Mouse (Mus musculus) midbrain, embryonic 12.5 days (tissue): Measurements from ENCODE around the gene AB124611. TPM values are rescaled to one million over a fixed set of nuclear protein-coding genes. Genes with fewer than 3 reads are reported as not detected.
"Not testable (repeated sequence)": the region's sequence is repeated elsewhere in the genome, so short reads cannot be mapped to it uniquely, and the experiment has no call there.

Experiments
- ATAC-seq: fragments of 200-750 bp; cut with Nextera tagmentation; 2 replicates; pipeline ENCODE4 v1.8.0; 2017; ENCODE audit warnings: low read depth, moderate TSS enrichment, moderate library complexity; ENCODE audit not compliant: low FRiP score
- H3K27ac ChIP-seq: fragments of 300-500 bp; sonication (generic); replicated peaks from 2 replicates; pipeline ENCODE4 v1.5.1; 2016; ENCODE audit warnings: mild to moderate bottlenecking
- H3K27me3 ChIP-seq: fragments of 300-500 bp; sonication (generic); 2 replicates; pipeline ENCODE4 v1.6.1; 2016; ENCODE audit warnings: mild to moderate bottlenecking
- H3K36me3 ChIP-seq: fragments of 300-500 bp; sonication (generic); 2 replicates; pipeline ENCODE4 v1.6.1; 2016
- H3K4me1 ChIP-seq: fragments of 300-500 bp; sonication (generic); 2 replicates; pipeline ENCODE4 v1.6.1; 2016
- H3K4me2 ChIP-seq: fragments of 300-500 bp; sonication (generic); replicated peaks from 2 replicates; pipeline ENCODE4 v1.6.1; 2016; ENCODE audit warnings: mild to moderate bottlenecking, moderate library complexity
- H3K4me3 ChIP-seq: fragments of 300-500 bp; sonication (generic); 2 replicates; pipeline ENCODE4 v1.5.1; 2016; ENCODE audit warnings: mild to moderate bottlenecking
- H3K9ac ChIP-seq: fragments of 300-500 bp; sonication (generic); replicated peaks from 2 replicates; pipeline ENCODE4 v1.6.1; 2016; ENCODE audit warnings: mild to moderate bottlenecking, moderate library complexity
- H3K9me3 ChIP-seq: fragments of 300-500 bp; sonication (generic); 2 replicates; pipeline ENCODE4 v1.6.1; 2016; ENCODE audit warnings: mild to moderate bottlenecking
- WGBS: fragments of 180-500 bp; shearing (Covaris S2); methylation state at CpG from one replicate; pipeline ENCODE4 v1.1.7; 2016; 5-methylcytosine and 5-hydroxymethylcytosine counted together
- polyA plus RNA-seq: library from polyadenylated mRNA; unstranded; fragments of >200 nt; fragmentation: Nextera tagmentation; extraction: Ambion mirVana; gene quantifications from 2 replicates; pipeline ENCODE4 v1.2.1, GENCODE M21; 2016

The AB124611 gene
- polyA plus RNA-seq, result 5.9 and 7.0 TPM in 2 replicates

- Histone ChIP-seq H3K9ac (no peak within 1 kb of the TSS), H3K36me3 (peaks cover 11% of the 10 kb centered on the region; the same call in 1 of the 2 replicates)
- 72% methylated on average over 14 of the region's 14 CpGs for WGBS
Measured at GRCm38 (mm10) chr9:21525937-21526633, at the start of gene AB124611. Gene AB124611, plus strand, starts transcription at chr9:21526176.

GRCm38 (mm10) chr9:21477707-21478106 is 48.3 kb upstream of the AB124611 start:
- no peaks in the 10 kb centered on the region for H3K27me3 ChIP-seq
- no peak overlapping the region for H3K27ac ChIP-seq
- no peak overlapping the region for H3K4me3 ChIP-seq
- H3K4me1 ChIP-seq, result no peaks in the 10 kb centered on the region
- peaks cover 82% of the 10 kb centered on the region for H3K36me3 ChIP-seq
- H3K4me2 ChIP-seq, result no peak overlapping the region
- H3K9ac ChIP-seq, result no peak overlapping the region
- no peak for ATAC-seq
- no peaks in the 10 kb centered on the region for H3K9me3 ChIP-seq
- WGBS, result 95% methylated on average over 6 of the region's 6 CpGs

More at GRCm38 (mm10) chr9:21525937-21526633, at the start of gene AB124611:
- no peak for ATAC-seq
- Histone ChIP-seq H3K4me1 (no peaks in the 10 kb centered on the region), H3K9me3 (no peaks in the 10 kb centered on the region), H3K27ac (no peak within 1 kb of the TSS), H3K27me3 (no peaks in the 10 kb centered on the region), H3K4me3 (no peak within 1 kb of the TSS), H3K4me2 (no peak within 1 kb of the TSS)

- Histone ChIP-seq H3K36me3 (peaks cover 66% of the 10 kb centered on the region), H3K27me3 (no peaks in the 10 kb centered on the region)
- 92% methylated on average over 4 of the region's 4 CpGs for WGBS
Measured at GRCm38 (mm10) chr9:21484065-21484464, 41.9 kb upstream of the AB124611 start.

GRCm38 (mm10) chr9:21488246-21488645 is 37.7 kb upstream of the AB124611 start:
- not testable (repeated sequence) for H3K9ac ChIP-seq, H3K4me1 ChIP-seq, H3K4me2 ChIP-seq, H3K9me3 ChIP-seq, H3K27ac ChIP-seq, ATAC-seq, H3K4me3 ChIP-seq, H3K27me3 ChIP-seq
- H3K36me3 ChIP-seq, result peaks cover 55% of the 10 kb centered on the region
- 93% methylated on average over 1 of the region's 2 CpGs for WGBS

More at GRCm38 (mm10) chr9:21484065-21484464, 41.9 kb upstream of the AB124611 start:
- H3K9me3 ChIP-seq, result no peaks in the 10 kb centered on the region
- no peak overlapping the region for H3K9ac ChIP-seq
- H3K4me1 ChIP-seq, result no peaks in the 10 kb centered on the region
- H3K4me2 ChIP-seq, result no peak overlapping the region
- H3K4me3 ChIP-seq, result no peak overlapping the region
- no peak overlapping the region for H3K27ac ChIP-seq
- no peak for ATAC-seq

GRCm38 (mm10) chr9:21490696-21491095 is 35.3 kb upstream of the AB124611 start:
- Histone ChIP-seq H3K27ac (no peak overlapping the region), H3K9me3 (no peaks in the 10 kb centered on the region), H3K9ac (no peak overlapping the region), H3K4me2 (no peak overlapping the region), H3K36me3 (peaks cover 42% of the 10 kb centered on the region), H3K4me3 (no peak overlapping the region), H3K27me3 (no peaks in the 10 kb centered on the region), H3K4me1 (no peaks in the 10 kb centered on the region)
- ATAC-seq, result no peak
- WGBS, result 89% methylated on average over 9 of the region's 9 CpGs

GRCm38 (mm10) chr9:21493907-21494306 is 32.1 kb upstream of the AB124611 start:
- Histone ChIP-seq H3K4me3 (no peak overlapping the region), H3K9me3 (no peaks in the 10 kb centered on the region), H3K36me3 (peaks cover 24% of the 10 kb centered on the region; the same call in 1 of the 2 replicates), H3K9ac (no peak overlapping the region), H3K4me2 (no peak overlapping the region), H3K27ac (no peak overlapping the region), H3K27me3 (no peaks in the 10 kb centered on the region), H3K4me1 (no peaks in the 10 kb centered on the region)
- WGBS, result 55% methylated on average over 2 of the region's 2 CpGs
- no peak for ATAC-seq

- Histone ChIP-seq H3K4me2 (no peak overlapping the region), H3K27me3 (no peaks in the 10 kb centered on the region), H3K4me3 (no peak overlapping the region), H3K9me3 (no peaks in the 10 kb centered on the region), H3K9ac (no peak overlapping the region), H3K27ac (no peak overlapping the region), H3K4me1 (no peaks in the 10 kb centered on the region), H3K36me3 (peaks cover 26% of the 10 kb centered on the region)
- WGBS, result 84% methylated on average over 9 of the region's 9 CpGs
- no peak for ATAC-seq
Measured at GRCm38 (mm10) chr9:21494726-21495125, 31.2 kb upstream of the AB124611 start.

- H3K9ac ChIP-seq, result no peak overlapping the region
- no peak overlapping the region for H3K27ac ChIP-seq
- H3K36me3 ChIP-seq, result peaks cover 21% of the 10 kb centered on the region
- H3K4me2 ChIP-seq, result no peak overlapping the region
- no peak overlapping the region for H3K4me3 ChIP-seq
- no peaks in the 10 kb centered on the region for H3K9me3 ChIP-seq
- H3K4me1 ChIP-seq, result no peaks in the 10 kb centered on the region
- H3K27me3 ChIP-seq, result no peaks in the 10 kb centered on the region
- ATAC-seq, result no peak
- 82% methylated on average over 18 of the region's 19 CpGs for WGBS
Measured at GRCm38 (mm10) chr9:21496308-21497049, 29.5 kb upstream of the AB124611 start.

- Histone ChIP-seq H3K9ac (no peak overlapping the region), H3K27ac (no peak overlapping the region)
Measured at GRCm38 (mm10) chr9:21497050-21497542, 28.9 kb upstream of the AB124611 start.

GRCm38 (mm10) chr9:21497664-21498063 is 28.3 kb upstream of the AB124611 start:
- H3K36me3 ChIP-seq, result peaks cover 21% of the 10 kb centered on the region
- WGBS, result 95% methylated on average over 2 of the region's 2 CpGs
- no peak overlapping the region for H3K4me3 ChIP-seq
- H3K9ac ChIP-seq, result no peak overlapping the region
- no peaks in the 10 kb centered on the region for H3K27me3 ChIP-seq
- no peak overlapping the region for H3K4me2 ChIP-seq
- H3K9me3 ChIP-seq, result no peaks in the 10 kb centered on the region
- H3K27ac ChIP-seq, result no peak overlapping the region
- H3K4me1 ChIP-seq, result no peaks in the 10 kb centered on the region
- ATAC-seq, result no peak

More at GRCm38 (mm10) chr9:21497050-21497542, 28.9 kb upstream of the AB124611 start:
- Histone ChIP-seq H3K9me3 (no peaks in the 10 kb centered on the region), H3K36me3 (peaks cover 21% of the 10 kb centered on the region), H3K4me3 (no peak overlapping the region), H3K4me1 (no peaks in the 10 kb centered on the region), H3K27me3 (no peaks in the 10 kb centered on the region), H3K4me2 (no peak overlapping the region)
- 77% methylated on average over 16 of the region's 16 CpGs for WGBS
- ATAC-seq, result no peak

- H3K36me3 ChIP-seq, result peaks cover 28% of the 10 kb centered on the region
- no peak overlapping the region for H3K4me2 ChIP-seq
- no peak for ATAC-seq
- no peaks in the 10 kb centered on the region for H3K9me3 ChIP-seq
- 92% methylated on average over 12 of the region's 12 CpGs for WGBS
- no peak overlapping the region for H3K4me3 ChIP-seq
- no peaks in the 10 kb centered on the region for H3K4me1 ChIP-seq
- H3K9ac ChIP-seq, result no peak overlapping the region
- H3K27me3 ChIP-seq, result no peaks in the 10 kb centered on the region
- H3K27ac ChIP-seq, result no peak overlapping the region
Measured at GRCm38 (mm10) chr9:21498284-21498902, 27.6 kb upstream of the AB124611 start.

- WGBS, result 96% methylated on average over 8 of the region's 8 CpGs
- Histone ChIP-seq H3K4me3 (no peak overlapping the region), H3K9me3 (no peaks in the 10 kb centered on the region), H3K4me1 (no peaks in the 10 kb centered on the region), H3K36me3 (peaks cover 68% of the 10 kb centered on the region), H3K27me3 (no peaks in the 10 kb centered on the region), H3K27ac (no peak overlapping the region), H3K4me2 (no peak overlapping the region), H3K9ac (no peak overlapping the region)
- no peak for ATAC-seq
Measured at GRCm38 (mm10) chr9:21503352-21503751, 22.6 kb upstream of the AB124611 start.
